Mouse (Mus musculus) forebrain, embryonic 11.5 days (tissue): ENCODE measurements around the gene Cited4. TPM values are rescaled to one million over a fixed set of nuclear protein-coding genes. Genes with fewer than 3 reads are reported as not detected.

Experiments used
- ATAC-seq: fragments of 200-750 bp; cut with Nextera tagmentation; replicated peaks from 2 replicates; pipeline ENCODE4 v1.8.0; 2017; ENCODE audit warnings: moderate TSS enrichment; ENCODE audit not compliant: low FRiP score
- DNase-seq: peaks from one replicate; pipeline ENCODE4 v3.0.0-alpha.2; 2017; ENCODE audit warnings: low spot score
- H3K27ac ChIP-seq: fragments of 300-500 bp; sonication (generic); 2 replicates; pipeline ENCODE4 v1.5.1; 2014; ENCODE audit warnings: low read depth, low read length
- H3K27me3 ChIP-seq: fragments of 300-500 bp; sonication (generic); 2 replicates; pipeline ENCODE4 v1.6.1; 2014; ENCODE audit warnings: mild to moderate bottlenecking, low read length, mixed read lengths; ENCODE audit not compliant: control insufficient read depth, insufficient read depth
- H3K36me3 ChIP-seq: fragments of 300-500 bp; sonication (generic); 2 replicates; pipeline ENCODE4 v1.6.1; 2014; ENCODE audit warnings: mild to moderate bottlenecking, low read length, moderate library complexity, mixed read lengths; ENCODE audit not compliant: control insufficient read depth, insufficient read depth
- H3K4me1 ChIP-seq: fragments of 300-500 bp; sonication (generic); replicated peaks from 2 replicates; pipeline ENCODE4 v1.6.1; 2014; ENCODE audit warnings: low read length, mixed read lengths; ENCODE audit not compliant: control insufficient read depth, insufficient read depth
- H3K4me2 ChIP-seq: fragments of 300-500 bp; sonication (generic); 2 replicates; pipeline ENCODE4 v1.6.1; 2014; ENCODE audit warnings: low read depth, mild to moderate bottlenecking, low read length, moderate library complexity, mixed read lengths; ENCODE audit not compliant: severe bottlenecking
- H3K4me3 ChIP-seq: fragments of 300-500 bp; sonication (generic); 2 replicates; pipeline ENCODE4 v1.5.1; 2014; ENCODE audit warnings: low read depth, low read length
- H3K9ac ChIP-seq: fragments of 300-500 bp; sonication (generic); 2 replicates; pipeline ENCODE4 v1.6.1; 2014; ENCODE audit warnings: low read length
- H3K9me3 ChIP-seq: fragments of 300-500 bp; sonication (generic); 2 replicates; pipeline ENCODE4 v1.6.1; 2016; ENCODE audit warnings: low read length, mixed read lengths; ENCODE audit not compliant: control insufficient read depth
- WGBS: fragments of 180-500 bp; shearing (Covaris S2); extraction: QIAGEN DNeasy Blood & Tissue Kit; methylation state at CpG from one replicate; pipeline ENCODE4 v1.1.7; 2014; 5-methylcytosine and 5-hydroxymethylcytosine counted together
- polyA plus RNA-seq: library from polyadenylated mRNA; unstranded; fragments of >200 nt; fragmentation: Nextera tagmentation; extraction: Ambion mirVana; gene quantifications from 2 replicates; pipeline ENCODE4 v1.2.1, GENCODE M21; 2014

The Cited4 gene
- polyA plus RNA-seq, 1 experiment from 2014 or later = 10.8 TPM

- 0 out of 2 replicates have a peak, but pooled peaks cover 2% of the 10 kb centered on the region for H3K4me1 ChIP-seq
- no peak overlapping the region for H3K4me3 ChIP-seq
- ATAC-seq (no peak), DNase-seq (no peak)
- no peak overlapping the region for H3K27ac ChIP-seq
- H3K27me3 ChIP-seq = peaks cover 11% of the 10 kb centered on the region
- H3K9me3 ChIP-seq = no peaks in the 10 kb centered on the region
- H3K36me3 ChIP-seq = no peaks in the 10 kb centered on the region
- 88% methylated on average over 6 of the region's 6 CpGs for WGBS
- no peak overlapping the region for H3K9ac ChIP-seq
- H3K4me2 ChIP-seq = no peak overlapping the region
These were observed 47.6 kb downstream of the Cited4 start for GRCm38 (mm10) chr4:120713856-120714497.

- Histone ChIP-seq H3K27me3 (peaks cover 11% of the 10 kb centered on the region), H3K4me2 (peak overlapping the region; percentile 65), H3K9ac (no peak overlapping the region; the same call in 1 of the 2 replicates), H3K27ac (no peak overlapping the region), H3K36me3 (no peaks in the 10 kb centered on the region), H3K4me1 (0 out of 2 replicates have a peak, but pooled peaks cover 2% of the 10 kb centered on the region), H3K4me3 (peak overlapping the region; percentile 36), H3K9me3 (no peaks in the 10 kb centered on the region)
- peak; percentile 78 for DNase-seq
- ATAC-seq = peak; percentile 86
- 4% methylated on average over 12 of the region's 12 CpGs for WGBS
These were observed 49.8 kb downstream of the Cited4 start for GRCm38 (mm10) chr4:120716141-120716571.

GRCm38 (mm10) chr4:120716765-120717164, 50.4 kb downstream of the Cited4 start:
- Histone ChIP-seq H3K27me3 (peaks cover 11% of the 10 kb centered on the region), H3K9ac (no peak overlapping the region), H3K27ac (no peak overlapping the region)

More at GRCm38 (mm10) chr4:120716765-120717164, 50.4 kb downstream of the Cited4 start:
- Histone ChIP-seq H3K36me3 (no peaks in the 10 kb centered on the region), H3K4me1 (0 out of 2 replicates have a peak, but pooled peaks cover 2% of the 10 kb centered on the region), H3K4me3 (peak overlapping the region; percentile 36; the same call in 1 of the 2 replicates), H3K4me2 (peak overlapping the region; percentile 65), H3K9me3 (no peaks in the 10 kb centered on the region)
- DNase-seq (no peak), ATAC-seq (no peak)
- WGBS = 12% methylated on average over 12 of the region's 12 CpGs

Other genes starting within 250 kb of the Cited4 start
- gene Slfnl1, start 134.3 kb upstream of the Cited4 start, polyA plus RNA-seq = not detected in 2 replicates
- gene Ctps, start 96.3 kb upstream of the Cited4 start, polyA plus RNA-seq = 142 and 149 TPM in 2 replicates
- not detected in 2 replicates for gene Gm8439, start 77.8 kb upstream of the Cited4 start, polyA plus RNA-seq
- gene Kcnq4, start 82.0 kb downstream of the Cited4 start, polyA plus RNA-seq = 2.6 and 3.0 TPM in 2 replicates
- gene Nfyc, start 165.0 kb downstream of the Cited4 start, polyA plus RNA-seq = 124 and 134 TPM in 2 replicates
- gene Rims3, start 188.2 kb downstream of the Cited4 start, polyA plus RNA-seq = 4.2 and 4.9 TPM in 2 replicates